Mouse (Mus musculus) c-Kit-positive CD71-positive TER-119-negative erythroid progenitor cells, embryonic 14.5 days (primary cell): ENCODE measurements around the gene Bzw1.
"Not testable (repeated sequence)": the region's sequence is repeated elsewhere in the genome, so short reads cannot be mapped to it uniquely, and the experiment has no call there.

Experiments
- DNase-seq: peaks from one replicate; pipeline ENCODE4 v3.0.0-alpha.2; 2013; ENCODE audit warnings: low read depth

Bzw1 gene

GRCm38 (mm10) chr1:58392652-58393283, at the start of gene Bzw1:
Bzw1 (plus strand) TSS chr1:58392898.
- peak; percentile 76 for DNase-seq

GRCm38 (mm10) chr1:58343861-58344260, 48.8 kb upstream of the Bzw1 start:
- DNase-seq: no peak

- DNase-seq: no peak
Measured at GRCm38 (mm10) chr1:58344570-58344969, 48.1 kb upstream of the Bzw1 start.

GRCm38 (mm10) chr1:58346159-58346558, 46.5 kb upstream of the Bzw1 start:
- no peak for DNase-seq

GRCm38 (mm10) chr1:58348712-58349111, 44.0 kb upstream of the Bzw1 start:
- no peak for DNase-seq

GRCm38 (mm10) chr1:58353238-58353893, 39.3 kb upstream of the Bzw1 start:
- no peak for DNase-seq

GRCm38 (mm10) chr1:58358958-58359901, 33.5 kb upstream of the Bzw1 start:
- DNase-seq: no peak

GRCm38 (mm10) chr1:58362296-58362695, 30.4 kb upstream of the Bzw1 start:
- DNase-seq: no peak

- DNase-seq: no peak
Measured at GRCm38 (mm10) chr1:58364551-58364950, 28.1 kb upstream of the Bzw1 start.

- DNase-seq: no peak
Measured at GRCm38 (mm10) chr1:58365829-58366228, 26.9 kb upstream of the Bzw1 start.

GRCm38 (mm10) chr1:58366737-58367471, 25.8 kb upstream of the Bzw1 start:
- no peak for DNase-seq

GRCm38 (mm10) chr1:58369716-58370115, 23.0 kb upstream of the Bzw1 start:
- no peak for DNase-seq

GRCm38 (mm10) chr1:58374266-58374665, 18.4 kb upstream of the Bzw1 start:
- not testable (repeated sequence) for DNase-seq

GRCm38 (mm10) chr1:58375574-58376147, 17.0 kb upstream of the Bzw1 start:
- no peak for DNase-seq

GRCm38 (mm10) chr1:58382586-58383281, 10.0 kb upstream of the Bzw1 start:
- no peak for DNase-seq

GRCm38 (mm10) chr1:58391421-58392267, 1.1 kb upstream of the Bzw1 start:
- DNase-seq: no peak

GRCm38 (mm10) chr1:58392268-58392651, 438 bp upstream of the Bzw1 start:
- no peak for DNase-seq

GRCm38 (mm10) chr1:58393284-58394195, 842 bp downstream of the Bzw1 start:
- peak; percentile 42 for DNase-seq

GRCm38 (mm10) chr1:58395341-58395740, 2.6 kb downstream of the Bzw1 start:
- no peak for DNase-seq
